Mouse (Mus musculus) liver, adult 2 months (tissue): ENCODE results near the gene Etv1.

Source experiments
- CTCF ChIP-seq: fragments of 200-500 bp; IDR thresholded peaks from 2 replicates; pipeline ENCODE4 v1.5.1; 2011; ENCODE audit warnings: low read depth, low read length, control low read depth
- POLR2A ChIP-seq: fragments of 200-500 bp; IDR thresholded peaks from 2 replicates; pipeline ENCODE4 v1.6.1; 2011; ENCODE audit warnings: low read length, control low read depth; ENCODE audit not compliant: insufficient read depth; ENCODE audit errors: extremely low read depth

- no peak for TF ChIP-seq CTCF
- no peak for TF ChIP-seq POLR2A
Measured at GRCm38 (mm10) chr12:38863982-38864828, 85.0 kb downstream of the Etv1 start.
